Mouse (Mus musculus): ENCODE data around the gene Tef. TPM values are rescaled to one million over a fixed set of nuclear protein-coding genes. Genes with fewer than 3 reads are reported as not detected.

The Tef gene
- polyA plus RNA-seq, 1 experiment = 95.4 TPM

GRCm38 (mm10) chr15:81766439-81766838, 35.8 kb upstream of the Tef start:
- no peaks in the 10 kb centered on the region for H3K4me1 ChIP-seq (ENCODE audit: control insufficient read depth, insufficient read depth, low read length)
- DNase-seq = no peak
- WGBS = 86% methylated on average over 5 of the region's 5 CpGs
- H3K4me3 ChIP-seq (replicated peaks; ENCODE audit: extremely low read depth, low read depth, low read length) = no peak overlapping the region
- TF ChIP-seq POLR2A (IDR thresholded peaks at IDR 0.05; ENCODE audit: borderline replicate concordance, extremely low read depth, low read depth, low read length) (no peak), CTCF (IDR thresholded peaks at IDR 0.05; ENCODE audit: insufficient read depth, low read length) (no peak)

DNA sequence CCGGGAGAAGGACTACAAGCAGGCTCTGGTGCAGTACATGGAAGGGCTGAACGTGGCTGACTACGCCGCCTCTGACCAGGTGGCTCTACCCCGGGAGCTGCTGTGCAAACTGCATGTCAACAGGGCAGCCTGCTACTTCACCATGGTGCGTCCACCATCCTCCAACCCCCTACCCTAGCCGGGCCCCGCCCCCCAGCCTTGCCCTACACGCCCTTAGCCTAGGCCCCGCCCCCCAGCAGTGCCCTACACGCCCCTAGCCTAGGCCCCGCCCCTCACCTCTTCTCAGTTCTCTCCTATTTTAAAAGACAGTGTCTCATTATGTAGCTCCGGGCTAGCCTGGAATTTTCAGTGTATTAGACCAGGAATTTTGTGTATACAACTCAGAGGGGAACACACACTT, 33.2 kb upstream of the Tef start:
- WGBS = 66% methylated on average over 13 of the region's 13 CpGs
- Histone ChIP-seq H3K4me3 (replicated peaks; ENCODE audit: extremely low read depth, low read depth, low read length) (no peak overlapping the region), H3K4me1 (ENCODE audit: control insufficient read depth, insufficient read depth, low read length) (no peaks in the 10 kb centered on the region)
- TF ChIP-seq POLR2A (IDR thresholded peaks at IDR 0.05; ENCODE audit: borderline replicate concordance, extremely low read depth, low read depth, low read length) = no peak
- TF ChIP-seq CTCF (IDR thresholded peaks at IDR 0.05; ENCODE audit: insufficient read depth, low read length) = no peak
- no peak for DNase-seq

DNA sequence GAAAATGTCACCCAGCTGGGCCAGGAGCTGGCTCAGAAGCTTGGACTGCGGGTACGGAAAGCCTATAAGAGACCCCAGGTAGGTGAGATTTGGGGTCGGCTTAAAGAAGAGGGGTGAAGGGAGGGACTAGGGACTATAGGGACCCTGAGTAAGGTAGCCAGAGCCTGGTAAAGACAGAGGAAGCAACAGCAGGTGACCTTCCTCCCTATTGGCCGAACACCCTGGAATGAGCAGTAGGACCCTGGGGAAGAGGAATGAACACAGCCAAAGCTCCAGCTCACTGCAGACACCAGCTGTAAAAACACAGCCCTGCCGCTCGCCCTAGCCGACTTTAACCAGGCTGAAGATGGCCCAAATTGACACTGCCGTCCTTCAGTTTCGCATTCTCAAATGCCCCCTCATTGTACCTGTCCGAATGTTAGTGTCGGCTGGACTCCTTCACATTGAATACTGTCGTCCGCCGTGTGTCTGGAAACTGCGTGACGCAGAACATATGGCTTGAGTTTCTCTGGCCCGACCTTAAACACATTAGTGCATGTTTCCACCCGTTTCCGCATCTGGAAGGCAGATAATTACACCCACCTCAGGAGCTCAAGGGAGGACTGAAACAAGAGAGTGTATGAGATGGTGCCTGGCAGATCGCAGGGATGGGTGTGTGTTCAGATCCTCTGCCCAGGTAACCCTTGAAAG, 29.6 kb upstream of the Tef start:
- no peak for DNase-seq
- 86% methylated on average over 20 of the region's 20 CpGs for WGBS
- Histone ChIP-seq H3K4me1 (ENCODE audit: control insufficient read depth, insufficient read depth, low read length) (no peaks in the 10 kb centered on the region), H3K4me3 (replicated peaks; ENCODE audit: extremely low read depth, low read depth, low read length) (no peak overlapping the region)
- no peak for TF ChIP-seq POLR2A (IDR thresholded peaks at IDR 0.05; ENCODE audit: borderline replicate concordance, extremely low read depth, low read depth, low read length)
- no peak for TF ChIP-seq CTCF (IDR thresholded peaks at IDR 0.05; ENCODE audit: insufficient read depth, low read length)

DNA sequence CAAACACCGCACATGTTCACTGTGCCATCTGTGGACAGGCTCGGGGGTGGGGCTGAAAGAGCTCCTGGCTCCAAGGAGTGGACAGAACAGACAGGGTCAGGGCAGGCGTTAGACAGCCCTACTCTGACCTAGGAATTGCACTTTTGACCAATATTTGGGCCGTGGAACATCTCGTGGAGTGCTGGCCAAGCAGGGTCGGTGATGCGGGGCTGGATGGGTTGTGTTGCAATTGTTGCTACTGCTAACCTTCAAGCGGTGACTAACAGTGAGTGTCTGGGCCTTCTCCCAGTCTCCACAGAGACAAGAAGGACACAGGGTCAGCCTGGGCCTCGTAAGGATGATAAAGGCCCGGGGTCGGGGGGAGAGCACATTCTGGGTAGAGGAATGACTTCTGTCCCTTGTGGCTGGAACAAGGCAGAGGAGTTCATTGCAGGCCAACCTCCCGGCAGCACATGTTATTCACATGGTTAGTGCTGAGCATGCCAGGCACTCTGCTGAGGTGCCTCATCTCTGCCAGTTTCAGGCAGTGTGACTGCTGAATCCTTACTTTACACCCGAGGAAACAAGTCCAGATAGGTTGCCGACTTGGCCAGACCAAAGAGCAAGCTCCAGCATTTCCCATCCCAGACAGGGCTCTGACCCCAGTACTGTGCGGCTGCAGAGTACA, 27.6 kb upstream of the Tef start:
- no peak for DNase-seq
- Histone ChIP-seq H3K4me3 (replicated peaks; ENCODE audit: extremely low read depth, low read depth, low read length) (no peak overlapping the region), H3K4me1 (ENCODE audit: control insufficient read depth, insufficient read depth, low read length) (no peaks in the 10 kb centered on the region)
- TF ChIP-seq POLR2A (IDR thresholded peaks at IDR 0.05; ENCODE audit: borderline replicate concordance, extremely low read depth, low read depth, low read length) (no peak), CTCF (IDR thresholded peaks at IDR 0.05; ENCODE audit: insufficient read depth, low read length) (no peak)
- 87% methylated on average over 15 of the region's 15 CpGs for WGBS

- WGBS = 82% methylated on average over 11 of the region's 11 CpGs
Observed at GRCm38 (mm10) chr15:81776631-81777422, 25.4 kb upstream of the Tef start.

GRCm38 (mm10) chr15:81781816-81782215, 20.4 kb upstream of the Tef start:
- H3K4me3 ChIP-seq (replicated peaks; ENCODE audit: extremely low read depth, low read depth, low read length) = no peak overlapping the region
- 73% methylated on average over 7 of the region's 7 CpGs for WGBS
- DNase-seq = no peak
- no peak for TF ChIP-seq CTCF (IDR thresholded peaks at IDR 0.05; ENCODE audit: insufficient read depth, low read length)
- TF ChIP-seq POLR2A (IDR thresholded peaks at IDR 0.05; ENCODE audit: borderline replicate concordance, extremely low read depth, low read depth, low read length) = no peak
- H3K4me1 ChIP-seq (ENCODE audit: control insufficient read depth, insufficient read depth, low read length) = no peaks in the 10 kb centered on the region

More at GRCm38 (mm10) chr15:81776631-81777422, 25.4 kb upstream of the Tef start:
- no peak overlapping the region for H3K4me3 ChIP-seq (replicated peaks; ENCODE audit: extremely low read depth, low read depth, low read length)
- no peak for TF ChIP-seq CTCF (IDR thresholded peaks at IDR 0.05; ENCODE audit: insufficient read depth, low read length)
- TF ChIP-seq POLR2A (IDR thresholded peaks at IDR 0.05; ENCODE audit: borderline replicate concordance, extremely low read depth, low read depth, low read length) = no peak
- no peak for DNase-seq
- H3K4me1 ChIP-seq (ENCODE audit: control insufficient read depth, insufficient read depth, low read length) = no peaks in the 10 kb centered on the region

- no peak for DNase-seq
- H3K4me3 ChIP-seq (replicated peaks; ENCODE audit: extremely low read depth, low read depth, low read length) = no peak overlapping the region
- no peaks in the 10 kb centered on the region for H3K4me1 ChIP-seq (ENCODE audit: control insufficient read depth, insufficient read depth, low read length)
- WGBS = 69% methylated on average over 5 of the region's 5 CpGs
- TF ChIP-seq POLR2A (IDR thresholded peaks at IDR 0.05; ENCODE audit: borderline replicate concordance, extremely low read depth, low read depth, low read length) (no peak), CTCF (IDR thresholded peaks at IDR 0.05; ENCODE audit: insufficient read depth, low read length) (no peak)
Observed at GRCm38 (mm10) chr15:81784762-81785161, 17.5 kb upstream of the Tef start.

- TF ChIP-seq CTCF (IDR thresholded peaks at IDR 0.05; ENCODE audit: insufficient read depth, low read length) (no peak), POLR2A (IDR thresholded peaks at IDR 0.05; ENCODE audit: borderline replicate concordance, extremely low read depth, low read depth, low read length) (no peak)
- no peaks in the 10 kb centered on the region for H3K4me1 ChIP-seq (ENCODE audit: control insufficient read depth, insufficient read depth, low read length)
- DNase-seq = no peak
- H3K4me3 ChIP-seq (replicated peaks; ENCODE audit: extremely low read depth, low read depth, low read length) = no peak overlapping the region
- WGBS = 95% methylated on average over 8 of the region's 8 CpGs
Observed at GRCm38 (mm10) chr15:81785701-81786100, 16.5 kb upstream of the Tef start.

DNA sequence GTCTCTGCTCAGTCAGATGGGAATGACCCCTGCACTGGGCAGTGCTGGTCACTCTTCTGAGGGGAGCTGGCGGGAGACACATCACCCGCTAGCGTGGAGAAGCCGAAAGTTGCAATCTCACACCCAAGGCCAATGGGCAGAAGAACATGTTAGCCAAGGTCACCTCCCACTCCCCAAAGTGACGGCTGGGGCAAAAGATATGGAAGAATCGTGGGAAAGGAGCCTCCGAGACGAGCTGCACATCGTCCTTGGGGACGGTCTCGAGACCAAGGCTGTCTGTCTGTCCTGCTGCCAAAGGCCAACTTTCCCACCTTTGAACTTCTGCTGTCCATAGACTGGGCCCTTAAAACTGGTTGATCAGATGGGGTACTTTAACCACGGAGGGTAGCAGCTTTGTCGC, 14.7 kb upstream of the Tef start:
- TF ChIP-seq POLR2A (IDR thresholded peaks at IDR 0.05; ENCODE audit: borderline replicate concordance, extremely low read depth, low read depth, low read length) = no peak
- TF ChIP-seq CTCF (IDR thresholded peaks at IDR 0.05; ENCODE audit: insufficient read depth, low read length) = no peak
- H3K4me1 ChIP-seq (ENCODE audit: control insufficient read depth, insufficient read depth, low read length) = no peaks in the 10 kb centered on the region
- no peak for DNase-seq
- 96% methylated on average over 13 of the region's 13 CpGs for WGBS
- H3K4me3 ChIP-seq (replicated peaks; ENCODE audit: extremely low read depth, low read depth, low read length) = no peak overlapping the region

All from lung, adult 2 months (tissue).